9 mouse cellular contexts compared by ENCODE assay signal in genomic region chr4:75561792-75562191, GRCm38 (mm10).
DNase-seq lines count a peak whose midpoint lies in the region; ATAC-seq and TF ChIP-seq lines count a peak whose summit lies in the region.
"Had no signal": no experiment of that assay in that cellular context is flagged by ENCODE, and none has a peak within 500 bp of the region (broad histone marks: within the 10 kb centered on the region; RNA-seq: fewer than 3 reads in every experiment).

No protein-coding gene starts in this region.

- WGBS in forebrain, embryonic 11.5 days: 43% methylated on average over 1 of the region's 1 CpGs
- WGBS in forebrain, embryonic 10.5 days: 81% methylated on average over 1 of the region's 1 CpGs
- WGBS in forebrain, postnatal 0 days: 0% methylated on average over 1 of the region's 1 CpGs
- 8% methylated on average over 1 of the region's 1 CpGs for WGBS in neural tube, embryonic 15.5 days

- ATAC-seq in forebrain, embryonic 11.5 days (replicated peaks; ENCODE audit: low FRiP score): peak; percentile 44
- ATAC-seq in forebrain, postnatal 0 days: peak; percentile 93
- peak; percentile 90 for ATAC-seq in neural tube, embryonic 15.5 days (ENCODE audit: low FRiP score)
- no peak for ATAC-seq in granulocyte monocyte progenitor cell, adult 5-6 weeks (replicated peaks; ENCODE audit: poor library complexity, severe bottlenecking)

- H3K27me3 ChIP-seq in forebrain, embryonic 11.5 days (ENCODE audit: control insufficient read depth, insufficient read depth, low read length): no peaks in the 10 kb centered on the region
- H3K27me3 ChIP-seq in forebrain, embryonic 10.5 days (ENCODE audit: poor library complexity, severe bottlenecking): no peaks in the 10 kb centered on the region
- H3K27me3 ChIP-seq in forebrain, postnatal 0 days (ENCODE audit: insufficient read depth, low read length): no peaks in the 10 kb centered on the region
- no peaks in the 10 kb centered on the region for H3K27me3 ChIP-seq in neural tube, embryonic 15.5 days (replicated peaks)
- H3K27me3 ChIP-seq: megakaryocyte, embryonic 14.5 days had no signal

- H3K27ac ChIP-seq in forebrain, embryonic 11.5 days (ENCODE audit: low read depth, low read length): no peak overlapping the region
- no peak overlapping the region for H3K27ac ChIP-seq in forebrain, embryonic 10.5 days
- H3K27ac ChIP-seq in forebrain, postnatal 0 days (ENCODE audit: low read depth, low read length): no peak overlapping the region
- no peak overlapping the region; the same call in 1 of the 2 replicates for H3K27ac ChIP-seq in neural tube, embryonic 15.5 days (replicated peaks)

- H3K36me3 ChIP-seq in forebrain, embryonic 11.5 days (ENCODE audit: control insufficient read depth, insufficient read depth, low read length): no peaks in the 10 kb centered on the region
- no peaks in the 10 kb centered on the region for H3K36me3 ChIP-seq in forebrain, embryonic 10.5 days (replicated peaks)
- H3K36me3 ChIP-seq in forebrain, postnatal 0 days (ENCODE audit: insufficient read depth): no peaks in the 10 kb centered on the region
- no peaks in the 10 kb centered on the region for H3K36me3 ChIP-seq in neural tube, embryonic 15.5 days

- H3K9ac ChIP-seq in forebrain, embryonic 11.5 days (ENCODE audit: low read length): no peak overlapping the region
- H3K9ac ChIP-seq in forebrain, postnatal 0 days: no peak overlapping the region
- no peak overlapping the region for H3K9ac ChIP-seq in neural tube, embryonic 15.5 days (replicated peaks)

- peaks cover 3% of the 10 kb centered on the region; the same call in 1 of the 2 replicates for H3K4me1 ChIP-seq in forebrain, embryonic 11.5 days (replicated peaks; ENCODE audit: control insufficient read depth, insufficient read depth, low read length)
- H3K4me1 ChIP-seq in forebrain, embryonic 10.5 days: peaks cover 10% of the 10 kb centered on the region
- H3K4me1 ChIP-seq in forebrain, postnatal 0 days (ENCODE audit: insufficient read depth): no peaks in the 10 kb centered on the region
- no peaks in the 10 kb centered on the region for H3K4me1 ChIP-seq in neural tube, embryonic 15.5 days
- H3K4me1 ChIP-seq: megakaryocyte, embryonic 14.5 days had no signal

- H3K9me3 ChIP-seq in forebrain, embryonic 11.5 days (ENCODE audit: control insufficient read depth, low read length): no peaks in the 10 kb centered on the region
- H3K9me3 ChIP-seq in forebrain, embryonic 10.5 days: no peaks in the 10 kb centered on the region
- H3K9me3 ChIP-seq in forebrain, postnatal 0 days (ENCODE audit: low read length): no peaks in the 10 kb centered on the region
- H3K9me3 ChIP-seq in neural tube, embryonic 15.5 days (replicated peaks): no peaks in the 10 kb centered on the region
- H3K9me3 ChIP-seq: megakaryocyte, embryonic 14.5 days had no signal

- H3K4me3 ChIP-seq in forebrain, embryonic 11.5 days (ENCODE audit: low read depth, low read length): no peak overlapping the region
- H3K4me3 ChIP-seq in forebrain, embryonic 10.5 days: no peak overlapping the region
- no peak overlapping the region for H3K4me3 ChIP-seq in forebrain, postnatal 0 days (ENCODE audit: low read depth, low read length)
- no peak overlapping the region for H3K4me3 ChIP-seq in neural tube, embryonic 15.5 days (replicated peaks)
- H3K4me3 ChIP-seq: megakaryocyte, embryonic 14.5 days had no signal

- TF ChIP-seq CTCF in forebrain, postnatal 0 days (IDR thresholded peaks at IDR 0.05; ENCODE audit: low read depth): no peak

- no peak overlapping the region for H3K4me2 ChIP-seq in forebrain, embryonic 11.5 days (ENCODE audit: low read depth, low read length, severe bottlenecking)
- no peak overlapping the region for H3K4me2 ChIP-seq in forebrain, postnatal 0 days (ENCODE audit: low read depth)
- no peak overlapping the region for H3K4me2 ChIP-seq in neural tube, embryonic 15.5 days

- DNase-seq in forebrain, embryonic 11.5 days (ENCODE audit: low spot score): no peak
- no peak for DNase-seq in forebrain, embryonic 10.5 days (ENCODE audit: extremely low spot score, low spot score)
- DNase-seq in forebrain, postnatal 0 days: peak; percentile 74
- peak; percentile 14 to 56 for DNase-seq in layer of hippocampus, postnatal 14 days (ENCODE audit: low spot score in 2 of 2)
- no peak for DNase-seq in ovary, adult 18-20 months (ENCODE audit: low spot score)
- no peak for DNase-seq in ovary, postnatal 36 days (ENCODE audit: low spot score)

Comparison
In these comparisons a context has a peak if more than half of its experiments do, and no peak if none do; other contexts are left out.
1. DNase-seq: peak in forebrain, postnatal 0 days (single experiment) and layer of hippocampus, postnatal 14 days (2 of 2); none in forebrain, embryonic 11.5 days (single experiment), forebrain, embryonic 10.5 days (single experiment), ovary, adult 18-20 months (single experiment) and ovary, postnatal 36 days (single experiment).